Mouse (Mus musculus) retina, postnatal 1 day (tissue): ENCODE results near the gene Dnah1.
A peak's percentile ranks its signal among the peaks of the same experiment; 100 is the strongest.

ENCODE experiments used
- DNase-seq: peaks from one replicate; pipeline ENCODE4 v3.0.0-alpha.2; 2012

Gene Dnah1

GRCm38 (mm10) chr14:31233070-31233995 is 90.4 kb downstream of the Dnah1 start:
- no peak for DNase-seq

- no peak for DNase-seq
Observed at GRCm38 (mm10) chr14:31232404-31233069, 91.2 kb downstream of the Dnah1 start.

GRCm38 (mm10) chr14:31230442-31230841 is 93.3 kb downstream of the Dnah1 start:
- no peak for DNase-seq

- DNase-seq: no peak
Observed at GRCm38 (mm10) chr14:31228234-31228633, 95.5 kb downstream of the Dnah1 start.

GRCm38 (mm10) chr14:31226978-31227377 is 96.7 kb downstream of the Dnah1 start:
- no peak for DNase-seq

GRCm38 (mm10) chr14:31217666-31218065 is 106.0 kb downstream of the Dnah1 start, which contains the start of gene Sema3g:
Gene Sema3g, plus strand, starts transcription at chr14:31217860.
- DNase-seq: peak; percentile 87

GRCm38 (mm10) chr14:31216846-31217245 is 106.8 kb downstream of the Dnah1 start, which contains the start of gene Nisch:
Gene Nisch, minus strand, starts transcription at chr14:31216946.
- DNase-seq: no peak

- peak; percentile 86 for DNase-seq
Observed at GRCm38 (mm10) chr14:31215157-31216002, 108.3 kb downstream of the Dnah1 start.

GRCm38 (mm10) chr14:31214684-31215083 is 109.0 kb downstream of the Dnah1 start:
- DNase-seq: no peak

- no peak for DNase-seq
Observed at GRCm38 (mm10) chr14:31213868-31214267, 109.8 kb downstream of the Dnah1 start.

- no peak for DNase-seq
Observed at GRCm38 (mm10) chr14:31212499-31212898, 111.2 kb downstream of the Dnah1 start.

- DNase-seq: no peak
Observed at GRCm38 (mm10) chr14:31211854-31212253, 111.8 kb downstream of the Dnah1 start.
